Mouse (Mus musculus): Measurements from ENCODE around the gene Fam160b1. TPM values are rescaled to one million over a fixed set of nuclear protein-coding genes. Genes with fewer than 3 reads are reported as not detected.
A peak's percentile ranks its signal among the peaks of the same experiment; 100 is the strongest.

Fam160b1 gene
- polyA plus RNA-seq, 1 experiment from 2014 or later: 20.3 TPM

DNA sequence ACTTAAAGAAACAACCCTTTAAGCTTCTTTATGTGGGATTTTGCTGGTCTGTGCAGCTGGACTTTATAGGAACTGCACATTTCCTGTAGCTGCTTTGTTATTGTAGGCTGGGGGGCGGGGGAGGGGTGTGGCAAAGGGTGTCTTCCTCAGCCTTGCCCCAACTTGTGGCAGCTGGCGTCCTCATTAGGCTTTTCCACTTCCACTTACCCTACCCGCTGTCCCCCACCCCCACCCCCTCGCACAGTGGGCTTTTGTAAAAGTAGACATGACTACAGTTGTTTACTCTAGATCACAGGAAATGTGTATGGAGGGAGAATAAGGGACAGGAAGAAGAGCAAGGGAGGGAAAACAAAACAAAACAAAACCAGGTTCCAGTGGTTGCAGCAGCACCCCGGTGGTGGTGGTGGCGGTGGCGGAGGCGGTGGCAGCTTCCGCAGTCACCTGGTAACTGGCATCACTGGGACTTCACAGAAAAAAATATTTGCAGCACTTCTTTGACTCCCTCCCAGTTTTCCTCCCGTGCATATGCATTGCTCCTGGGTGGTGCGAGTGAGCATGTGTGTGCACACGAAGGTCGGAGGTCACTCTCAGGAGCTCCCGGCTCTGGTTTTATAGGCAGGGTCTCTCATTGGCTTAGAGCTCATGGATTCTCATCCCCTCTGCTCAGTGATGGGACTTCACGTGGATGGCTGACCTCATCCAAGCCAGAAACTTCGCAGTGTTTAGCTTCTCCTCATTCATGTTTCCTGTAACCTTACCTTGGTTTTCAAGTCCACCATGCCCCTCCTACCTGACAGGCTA is 4.8 kb upstream of the Fam160b1 start:
- no peak for TF ChIP-seq CTCF (IDR thresholded peaks at IDR 0.05; ENCODE audit: low read depth)
- H3K27ac ChIP-seq (ENCODE audit: low read depth): peak overlapping the region; percentile 84
- H3K9ac ChIP-seq: no peak overlapping the region
- H3K36me3 ChIP-seq (ENCODE audit: insufficient read depth): no peaks in the 10 kb centered on the region
- no peaks in the 10 kb centered on the region for H3K9me3 ChIP-seq (ENCODE audit: low read depth, low read length)
- no peaks in the 10 kb centered on the region for H3K27me3 ChIP-seq (ENCODE audit: insufficient read depth, low read length)
- WGBS: 47% methylated on average over 16 of the region's 16 CpGs
- DNase-seq (peak; percentile 62), ATAC-seq (ENCODE audit: insufficient read depth) (peak; percentile 45; the same call in 1 of the 2 replicates)
- H3K4me1 ChIP-seq (ENCODE audit: insufficient read depth): peaks cover 23% of the 10 kb centered on the region; the same call in 1 of the 2 replicates
- no peak overlapping the region for H3K4me3 ChIP-seq (ENCODE audit: low read depth, low read length)
- peak overlapping the region; percentile 38 for H3K4me2 ChIP-seq

DNA sequence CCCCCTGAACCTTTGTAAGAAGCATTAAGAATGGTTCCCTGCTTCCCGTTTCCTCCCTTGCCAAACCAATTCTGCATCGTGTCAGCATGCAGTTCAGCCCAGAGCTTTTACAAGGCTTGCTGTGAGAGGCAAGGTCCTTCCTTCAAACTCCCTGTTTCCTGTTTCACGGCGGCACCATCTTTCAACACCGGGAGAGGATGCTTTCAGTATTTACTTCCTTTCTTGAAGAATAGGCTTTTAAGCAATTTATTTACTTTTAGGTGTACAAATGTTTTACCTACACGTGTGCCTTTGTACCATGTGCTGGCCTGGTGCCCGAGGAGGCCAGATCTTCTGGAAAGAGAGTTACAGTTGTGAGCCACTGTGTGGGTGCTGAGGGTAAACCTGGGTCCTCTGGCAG is 4.2 kb upstream of the Fam160b1 start:
- Histone ChIP-seq H3K36me3 (ENCODE audit: insufficient read depth) (no peaks in the 10 kb centered on the region), H3K4me3 (ENCODE audit: low read depth, low read length) (no peak overlapping the region), H3K9me3 (ENCODE audit: low read depth, low read length) (no peaks in the 10 kb centered on the region), H3K27me3 (ENCODE audit: insufficient read depth, low read length) (no peaks in the 10 kb centered on the region), H3K4me2 (peak overlapping the region; percentile 38), H3K9ac (no peak overlapping the region), H3K27ac (ENCODE audit: low read depth) (peak overlapping the region; percentile 84), H3K4me1 (ENCODE audit: insufficient read depth) (peaks cover 23% of the 10 kb centered on the region; the same call in 1 of the 2 replicates)
- no peak for ATAC-seq (ENCODE audit: insufficient read depth)
- 37% methylated on average over 7 of the region's 7 CpGs for WGBS
- DNase-seq: peak; percentile 49
- no peak for TF ChIP-seq CTCF (IDR thresholded peaks at IDR 0.05; ENCODE audit: low read depth)

DNA sequence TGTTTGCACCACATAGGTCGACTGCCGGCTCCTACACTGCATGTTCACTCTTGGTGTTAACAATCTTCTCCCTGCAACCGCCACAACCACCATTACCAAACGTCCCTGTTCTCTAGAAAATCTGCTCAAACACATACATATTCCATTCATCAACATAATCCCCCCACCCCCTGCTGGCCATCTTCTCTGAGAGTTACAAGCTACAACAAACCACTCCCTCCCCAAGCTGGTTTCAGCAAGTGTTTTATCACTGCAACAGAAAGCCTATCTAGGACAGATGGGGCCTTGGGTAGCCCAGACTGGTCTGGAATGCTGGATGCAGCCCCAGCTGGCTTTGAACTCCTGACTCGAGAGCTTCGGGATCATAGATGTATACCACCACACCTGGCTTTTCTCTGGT is 3.2 kb upstream of the Fam160b1 start:
- 84% methylated on average over 6 of the region's 6 CpGs for WGBS
- Histone ChIP-seq H3K36me3 (ENCODE audit: insufficient read depth) (no peaks in the 10 kb centered on the region), H3K4me2 (no peak overlapping the region), H3K4me3 (ENCODE audit: low read depth, low read length) (no peak overlapping the region), H3K9me3 (ENCODE audit: low read depth, low read length) (no peaks in the 10 kb centered on the region), H3K27ac (ENCODE audit: low read depth) (no peak overlapping the region; the same call in 1 of the 2 replicates), H3K9ac (no peak overlapping the region), H3K4me1 (ENCODE audit: insufficient read depth) (peaks cover 23% of the 10 kb centered on the region; the same call in 1 of the 2 replicates), H3K27me3 (ENCODE audit: insufficient read depth, low read length) (no peaks in the 10 kb centered on the region)
- DNase-seq (no peak), ATAC-seq (ENCODE audit: insufficient read depth) (no peak)
- no peak for TF ChIP-seq CTCF (IDR thresholded peaks at IDR 0.05; ENCODE audit: low read depth)

DNA sequence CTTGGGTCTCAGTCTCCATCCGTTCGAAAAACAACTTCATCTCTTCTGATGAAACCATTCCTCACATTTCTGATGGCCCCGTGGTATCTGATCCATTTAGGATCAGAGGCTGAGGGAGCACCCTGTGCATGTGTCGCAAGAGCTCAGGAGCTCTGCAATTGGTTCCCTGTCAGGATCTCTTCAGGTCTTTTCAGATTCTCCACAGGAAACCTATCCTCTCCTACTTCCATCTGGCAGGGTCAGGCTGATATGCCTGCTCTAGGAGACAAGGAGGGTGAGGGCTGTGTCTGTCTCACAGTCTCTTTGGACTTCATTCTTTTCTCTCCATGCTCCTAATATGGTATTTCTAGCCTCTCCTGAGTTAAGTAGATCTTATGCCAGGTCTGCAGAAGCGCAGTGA is 2.7 kb upstream of the Fam160b1 start:
- H3K9ac ChIP-seq: no peak overlapping the region
- H3K27me3 ChIP-seq (ENCODE audit: insufficient read depth, low read length): no peaks in the 10 kb centered on the region
- no peaks in the 10 kb centered on the region for H3K36me3 ChIP-seq (ENCODE audit: insufficient read depth)
- no peak for TF ChIP-seq CTCF (IDR thresholded peaks at IDR 0.05; ENCODE audit: low read depth)
- no peaks in the 10 kb centered on the region for H3K9me3 ChIP-seq (ENCODE audit: low read depth, low read length)
- 0 out of 2 replicates have a peak overlapping the region, but pooled peaks have one; percentile 27 for H3K27ac ChIP-seq (ENCODE audit: low read depth)
- H3K4me2 ChIP-seq: peak overlapping the region; percentile 77
- no peak for DNase-seq
- WGBS: 79% methylated on average over 5 of the region's 5 CpGs
- no peak overlapping the region for H3K4me3 ChIP-seq (ENCODE audit: low read depth, low read length)
- peaks cover 27% of the 10 kb centered on the region for H3K4me1 ChIP-seq (ENCODE audit: insufficient read depth)
- no peak for ATAC-seq (ENCODE audit: insufficient read depth)

DNA sequence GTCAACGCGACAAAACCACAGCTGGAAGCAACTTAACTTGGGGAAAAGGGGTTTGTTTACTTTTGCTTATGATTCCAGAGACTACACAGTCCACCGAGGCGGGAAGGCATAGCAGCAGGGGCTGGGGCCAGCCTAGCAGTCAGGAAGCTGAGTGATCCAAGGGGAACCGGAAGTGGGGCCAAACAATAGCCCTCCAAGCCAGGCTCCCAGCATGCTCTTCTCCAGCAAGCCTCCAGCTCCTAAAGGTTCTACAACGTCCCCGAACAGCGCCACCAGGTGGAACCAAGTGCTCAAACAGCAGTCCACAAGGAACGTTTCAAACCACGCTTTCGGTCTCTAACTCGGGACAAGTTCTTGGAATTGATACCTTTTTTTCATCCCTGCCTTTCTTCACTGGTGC is 2.2 kb upstream of the Fam160b1 start:
- peak overlapping the region; percentile 77 for H3K4me2 ChIP-seq
- 0 out of 2 replicates have a peak overlapping the region, but pooled peaks have one; percentile 18 for H3K9ac ChIP-seq
- H3K9me3 ChIP-seq (ENCODE audit: low read depth, low read length): no peaks in the 10 kb centered on the region
- 53% methylated on average over 12 of the region's 12 CpGs for WGBS
- H3K4me3 ChIP-seq (ENCODE audit: low read depth, low read length): 0 out of 2 replicates have a peak overlapping the region, but pooled peaks have one; percentile 98
- no peak for ATAC-seq (ENCODE audit: insufficient read depth)
- no peaks in the 10 kb centered on the region for H3K27me3 ChIP-seq (ENCODE audit: insufficient read depth, low read length)
- peak; percentile 62 for TF ChIP-seq CTCF (IDR thresholded peaks at IDR 0.05; ENCODE audit: low read depth)
- H3K4me1 ChIP-seq (ENCODE audit: insufficient read depth): peaks cover 31% of the 10 kb centered on the region
- H3K27ac ChIP-seq (ENCODE audit: low read depth): 0 out of 2 replicates have a peak overlapping the region, but pooled peaks have one; percentile 27
- no peaks in the 10 kb centered on the region for H3K36me3 ChIP-seq (ENCODE audit: insufficient read depth)
- DNase-seq: peak; percentile 85

DNA sequence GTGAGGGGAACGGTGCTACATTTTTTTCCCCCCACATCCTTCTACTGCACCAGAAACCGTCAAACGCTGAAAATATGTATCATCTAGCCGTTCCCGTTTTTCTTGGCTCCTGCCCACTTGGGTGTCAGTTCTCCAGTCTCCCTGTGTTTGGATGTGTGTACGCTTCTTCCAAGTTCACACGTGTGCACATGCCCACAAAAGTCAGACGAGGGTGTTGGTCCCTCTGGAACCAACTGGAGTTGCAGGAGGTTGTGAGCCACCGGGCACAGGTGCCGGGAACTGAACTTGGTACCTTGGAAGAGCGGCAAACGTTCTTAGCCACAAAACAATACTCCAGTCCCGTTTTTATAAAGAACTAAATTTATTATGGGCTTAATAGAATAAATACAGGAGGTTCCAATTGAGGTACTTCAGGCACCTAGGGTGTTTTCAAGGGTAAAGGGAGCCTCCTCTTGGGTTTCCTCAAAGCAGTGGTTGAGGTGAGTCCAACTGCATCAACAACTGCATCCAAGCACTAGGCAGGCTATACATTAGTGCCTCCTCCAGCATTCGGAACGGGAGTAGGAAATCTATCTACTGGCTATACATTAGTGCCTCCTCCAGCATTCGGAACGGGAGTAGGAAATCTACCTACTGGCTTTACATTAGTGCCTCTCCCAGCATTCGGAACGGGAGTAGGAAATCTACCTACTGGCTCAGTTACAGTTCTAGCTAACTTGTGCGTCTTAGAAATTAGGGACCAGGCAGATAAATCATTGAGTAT is 1.5 kb upstream of the Fam160b1 start:
- 84% methylated on average over 20 of the region's 20 CpGs for WGBS
- Histone ChIP-seq H3K4me3 (ENCODE audit: low read depth, low read length) (peak overlapping the region; percentile 98), H3K9me3 (ENCODE audit: low read depth, low read length) (no peaks in the 10 kb centered on the region), H3K4me1 (ENCODE audit: insufficient read depth) (peaks cover 31% of the 10 kb centered on the region), H3K9ac (0 out of 2 replicates have a peak overlapping the region, but pooled peaks have one; percentile 18), H3K36me3 (ENCODE audit: insufficient read depth) (no peaks in the 10 kb centered on the region), H3K27ac (ENCODE audit: low read depth) (peak overlapping the region; percentile 40; the same call in 1 of the 2 replicates), H3K4me2 (peak overlapping the region; percentile 77), H3K27me3 (ENCODE audit: insufficient read depth, low read length) (no peaks in the 10 kb centered on the region)
- DNase-seq: no peak
- no peak for ATAC-seq (ENCODE audit: insufficient read depth)
- TF ChIP-seq CTCF (IDR thresholded peaks at IDR 0.05; ENCODE audit: low read depth): no peak

All from lung, embryonic 14.5 days (tissue).